Mouse (Mus musculus) 3T3-L1 (cell line): Measurements from ENCODE around the gene Smtn.

Source experiments
- DNase-seq: peaks from one replicate; pipeline ENCODE4 v3.0.0-alpha.2; 2015; ENCODE audit warnings: low read depth, low spot score

Gene Smtn

DNA sequence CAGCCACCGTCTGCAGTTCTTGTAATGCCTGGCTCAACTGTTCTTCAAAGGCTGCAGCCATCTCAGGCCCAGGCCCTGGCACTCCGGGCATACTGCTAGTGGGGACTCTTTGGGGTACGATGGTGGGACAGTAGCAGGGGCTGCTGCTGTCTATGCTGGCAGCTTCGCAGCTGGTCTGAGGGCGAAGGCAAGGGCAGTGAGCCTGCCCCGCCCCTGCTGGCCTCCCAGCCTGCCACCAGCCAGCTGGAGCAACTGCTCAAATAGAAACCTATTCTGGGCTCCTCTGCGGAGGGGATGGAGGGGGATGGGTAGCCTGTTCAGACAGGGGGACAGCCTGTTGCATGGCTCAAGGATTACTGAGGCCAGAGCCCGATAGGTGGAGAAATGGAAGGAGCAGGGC, 12.6 kb downstream of the Smtn start:
- DNase-seq: no peak

DNA sequence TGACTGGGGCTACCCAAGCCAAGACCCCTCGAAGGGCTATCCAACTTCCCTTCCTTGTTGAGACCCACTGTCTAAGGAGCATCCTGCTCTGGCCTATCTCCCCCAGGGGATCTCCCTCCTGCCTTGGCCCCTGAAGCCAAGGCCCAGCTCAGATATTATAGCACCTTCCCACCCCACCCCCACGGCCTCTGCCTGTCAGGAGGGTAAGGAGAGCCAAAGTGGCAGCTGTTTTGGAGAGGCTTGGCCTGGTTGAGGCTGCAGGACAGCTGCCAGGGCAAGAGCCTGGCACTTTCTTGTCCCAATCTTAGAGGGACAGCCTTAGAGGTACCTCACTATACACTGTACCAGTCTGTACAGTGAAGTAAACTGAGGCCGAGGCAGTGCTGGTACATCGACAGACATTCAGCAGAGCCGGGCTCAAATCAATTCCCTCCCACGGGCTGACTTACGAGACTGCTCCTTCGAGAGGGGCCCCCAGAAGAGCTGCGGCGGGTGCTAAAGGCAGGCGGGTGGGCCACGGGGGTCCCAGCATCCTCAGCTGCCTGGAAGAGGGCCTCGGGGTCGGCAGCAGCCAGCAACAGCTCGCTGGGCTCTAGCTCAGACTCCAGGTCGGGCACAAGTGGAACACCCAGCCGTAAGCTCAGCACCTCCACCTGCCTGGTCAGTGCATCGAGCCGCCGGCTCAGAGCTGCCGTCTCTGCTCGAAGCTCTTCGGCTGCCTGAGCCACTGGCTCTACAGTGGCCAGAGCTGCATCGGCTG, 13.3 kb downstream of the Smtn start:
- no peak for DNase-seq

DNA sequence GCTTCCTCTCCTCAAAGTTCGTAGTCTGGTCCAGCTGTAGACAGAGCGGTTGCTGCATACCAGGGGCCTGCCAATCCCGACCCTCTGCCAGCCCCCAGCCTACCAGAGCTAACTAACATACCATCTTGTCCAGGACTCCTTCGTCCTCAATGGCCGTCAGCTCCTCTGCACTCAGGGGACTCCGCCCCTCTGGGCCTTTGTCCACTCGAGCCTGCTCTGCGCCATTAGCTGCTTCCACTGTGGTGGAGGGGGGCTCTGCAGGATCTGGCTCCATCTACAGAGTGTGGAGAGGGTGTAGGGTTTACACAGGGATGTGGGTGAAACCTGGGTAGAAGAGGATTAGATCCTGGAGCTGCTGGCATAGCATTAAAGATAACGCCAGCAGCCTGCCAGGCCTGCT, 14.2 kb downstream of the Smtn start:
- no peak for DNase-seq

DNA sequence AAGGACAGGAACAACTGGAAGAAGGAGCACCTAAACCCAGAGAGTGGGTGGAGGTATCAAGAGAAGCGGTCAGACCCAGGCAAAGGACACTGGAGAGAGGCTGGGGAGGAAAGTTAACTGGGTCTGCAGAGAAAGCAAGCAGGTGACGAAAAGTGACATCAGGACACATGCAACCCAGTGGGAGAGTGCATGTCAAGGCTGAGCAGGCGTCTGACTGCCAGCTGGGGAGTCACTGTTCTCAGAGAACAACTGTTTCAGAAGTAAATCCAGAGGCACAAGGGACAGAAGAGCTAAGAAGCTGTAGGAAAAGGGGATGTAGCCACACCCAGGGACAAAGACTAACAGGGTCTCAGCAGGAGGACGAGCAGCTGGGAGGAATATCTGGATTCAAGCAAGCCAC, 14.9 kb downstream of the Smtn start:
- DNase-seq: no peak

DNA sequence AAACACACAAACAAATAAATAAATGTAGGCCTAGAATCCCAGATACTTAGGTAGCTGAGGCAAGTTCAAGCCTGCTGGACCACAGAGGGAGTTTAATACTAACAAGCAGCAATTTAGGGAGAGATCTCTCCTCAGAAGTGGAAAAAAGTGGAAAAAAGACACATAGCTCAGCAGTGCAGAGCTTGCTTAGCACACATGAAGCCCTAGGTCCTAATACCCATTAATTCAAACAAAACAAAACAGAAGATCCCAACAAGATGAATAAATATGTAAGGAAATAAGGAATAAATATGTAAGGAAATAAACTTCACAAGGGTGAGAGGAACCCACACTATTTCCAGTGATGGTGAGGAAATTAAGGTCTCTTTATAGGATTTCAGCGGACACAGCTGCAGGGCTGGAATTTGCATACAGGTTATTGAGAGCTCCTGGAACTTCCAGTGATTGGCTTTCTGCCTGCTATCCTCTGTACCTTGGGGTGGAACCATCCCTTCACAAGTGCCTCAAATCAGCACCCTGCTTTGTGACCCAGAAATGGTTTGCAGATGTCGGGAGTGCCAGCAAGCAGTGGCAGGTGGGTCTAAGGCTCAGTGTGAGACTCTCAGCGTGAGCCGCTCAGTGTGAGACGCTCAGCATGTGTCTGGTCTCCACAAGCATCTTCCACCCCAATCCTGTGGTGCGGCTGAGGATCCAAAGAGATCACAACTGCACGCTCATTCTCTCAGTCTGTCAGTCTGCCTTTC, 16.4 kb downstream of the Smtn start:
- no peak for DNase-seq

DNA sequence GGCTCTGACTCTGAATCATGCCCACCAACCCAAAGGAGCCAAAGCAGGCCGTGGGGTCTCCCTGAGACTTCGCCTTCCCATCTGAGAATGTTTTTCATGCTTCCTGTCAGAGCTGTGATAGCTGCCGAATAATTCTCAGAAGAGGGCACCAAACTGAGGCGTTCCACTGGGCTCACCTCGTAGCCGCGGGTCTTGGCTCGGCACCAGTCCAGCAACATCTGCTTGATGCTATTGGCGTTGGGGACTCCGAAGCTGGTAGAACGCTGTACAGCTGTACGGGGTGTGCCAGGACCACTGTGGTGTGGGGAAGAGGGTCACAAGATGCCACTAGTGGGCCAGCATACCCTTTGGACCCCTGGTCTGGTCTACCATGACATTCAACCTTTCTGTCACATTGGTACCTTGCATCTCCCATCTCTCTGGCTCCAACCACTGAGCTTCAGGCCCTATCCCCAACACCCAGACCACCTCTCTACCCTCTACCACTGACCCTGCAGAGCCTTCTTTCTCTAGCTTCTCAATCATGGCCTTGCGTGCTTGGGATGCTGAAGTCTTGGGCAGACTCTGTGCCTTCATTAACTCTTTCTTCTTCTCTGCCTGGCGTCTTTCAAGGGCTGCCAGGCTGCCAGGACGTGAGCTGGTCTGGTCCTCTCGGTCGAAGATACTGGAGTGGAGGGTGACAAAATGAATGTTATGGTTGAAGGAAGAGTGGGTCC, 18.0 kb downstream of the Smtn start:
- no peak for DNase-seq

DNA sequence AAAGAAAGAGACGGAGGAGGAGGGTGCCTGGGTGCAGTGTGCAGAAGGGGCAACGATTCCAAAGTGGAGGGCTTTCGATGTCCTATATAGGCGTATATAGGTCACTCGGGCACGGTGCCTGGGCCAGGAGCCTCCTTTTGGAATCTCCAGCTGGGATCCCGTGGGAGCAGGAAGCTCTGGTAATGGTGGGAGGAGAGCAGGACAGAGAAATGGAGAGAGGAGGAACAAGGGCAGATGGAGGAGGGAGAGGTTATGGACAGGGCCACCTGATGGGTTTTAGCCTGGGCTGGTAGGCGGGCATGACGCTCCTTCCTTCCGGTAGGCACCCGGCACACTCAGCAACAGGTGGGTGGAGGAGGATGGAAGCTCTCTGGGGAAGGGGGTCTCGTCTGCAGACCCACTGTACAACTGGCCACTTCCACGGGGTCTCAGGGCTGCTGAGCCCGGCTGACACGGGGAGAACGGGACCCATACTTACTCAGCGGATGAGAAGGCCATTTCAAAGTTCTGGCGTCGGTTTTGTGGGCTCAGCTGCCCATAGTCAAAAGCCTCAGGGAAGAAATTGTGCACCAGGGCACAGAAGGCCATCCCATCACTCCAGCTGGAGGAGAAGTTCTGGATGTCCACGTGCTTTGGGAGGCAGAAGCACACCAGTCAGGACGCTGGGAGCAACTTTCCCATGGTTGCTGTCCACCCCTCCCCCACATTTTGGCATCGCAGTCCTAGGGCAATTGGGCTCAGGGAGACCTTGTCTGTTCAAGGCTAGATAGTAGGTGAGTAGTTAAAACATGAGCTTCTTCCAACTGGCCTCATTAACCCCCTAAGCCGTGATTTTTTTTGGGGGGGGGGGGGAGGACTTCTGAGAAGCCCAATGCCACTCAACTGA, 18.8 kb downstream of the Smtn start:
- no peak for DNase-seq

DNA sequence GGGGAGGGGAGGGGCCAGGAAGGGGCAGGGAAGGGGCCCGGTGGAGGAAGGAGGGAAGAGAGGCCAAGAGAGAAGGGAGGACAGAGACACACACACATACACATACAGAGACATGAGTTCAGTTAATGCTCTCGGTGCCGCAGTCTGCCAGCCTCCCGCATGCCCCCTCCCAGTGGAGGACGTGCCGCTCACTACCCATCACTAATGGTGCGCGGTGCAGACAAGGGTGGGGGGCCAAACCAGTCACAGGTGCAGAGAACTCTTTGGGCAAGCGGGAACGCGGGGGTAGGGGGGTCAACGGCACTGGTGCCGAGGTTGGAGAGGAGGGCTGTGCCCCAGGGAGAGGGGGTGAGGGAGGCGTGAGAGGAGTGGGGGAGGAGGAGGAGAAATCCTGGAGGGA, 19.5 kb downstream of the Smtn start:
- no peak for DNase-seq

DNA sequence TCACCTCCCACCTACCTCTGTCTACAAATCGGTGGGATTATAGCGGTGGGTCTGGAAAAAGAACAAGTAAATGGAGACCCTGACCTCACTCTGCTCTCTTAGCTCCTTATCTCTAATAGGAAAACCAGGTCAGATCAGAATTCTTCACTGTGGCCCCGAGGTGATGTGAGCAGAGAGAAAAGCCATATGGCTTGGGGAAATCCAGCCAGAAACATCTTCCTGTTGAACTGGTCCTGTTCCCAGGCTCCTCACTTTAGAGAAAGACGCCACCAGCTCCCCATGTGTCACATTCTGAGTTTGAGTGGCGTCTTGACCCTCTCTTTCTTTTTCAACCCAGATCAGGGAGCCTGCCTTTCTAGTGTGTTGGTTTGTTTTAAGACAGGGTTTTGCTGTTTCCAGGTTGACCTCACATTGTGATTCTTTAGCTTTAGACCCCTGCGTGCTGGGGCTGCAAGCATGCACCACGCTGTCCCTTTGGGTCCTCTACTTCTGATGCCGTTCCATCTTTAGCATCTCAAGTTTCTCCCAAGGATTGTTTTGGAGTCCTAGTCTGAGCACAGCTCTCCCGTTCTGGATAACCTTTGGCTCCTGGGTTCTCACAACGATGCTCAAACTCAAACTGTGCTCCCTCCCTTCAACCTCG, 20.5 kb downstream of the Smtn start:
- no peak for DNase-seq

DNA sequence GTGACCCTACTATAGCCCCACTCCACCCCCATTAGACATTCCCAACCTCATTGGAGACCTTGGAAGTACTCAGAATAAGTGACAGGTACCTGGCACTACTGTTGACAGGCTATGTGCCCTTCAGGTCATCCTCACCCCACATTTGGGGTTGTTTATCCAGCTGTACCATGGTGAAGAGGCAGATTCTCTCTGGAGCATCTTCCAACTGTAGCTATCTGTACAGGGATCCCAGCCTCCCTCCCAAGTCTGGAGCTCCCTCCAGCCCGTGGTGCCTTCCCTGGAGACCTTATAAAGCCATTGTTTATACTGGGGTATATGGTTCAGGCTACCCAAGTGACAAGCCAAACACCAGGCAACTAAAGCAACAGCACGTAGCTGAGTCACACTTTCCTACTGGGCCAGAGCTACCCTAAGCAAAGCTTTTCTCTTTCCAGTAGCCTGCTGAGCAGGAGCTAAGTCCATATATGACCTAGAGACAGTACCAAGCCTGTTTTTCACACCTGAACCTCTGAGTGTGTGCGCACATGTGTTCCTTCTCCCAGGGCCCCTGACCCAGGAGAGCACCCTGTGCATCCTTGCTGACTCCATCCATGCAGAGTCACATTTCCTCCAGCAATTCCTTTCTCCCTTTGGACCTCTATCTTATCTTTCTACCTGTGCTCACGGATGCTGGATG, 21.2 kb downstream of the Smtn start:
- no peak for DNase-seq

DNA sequence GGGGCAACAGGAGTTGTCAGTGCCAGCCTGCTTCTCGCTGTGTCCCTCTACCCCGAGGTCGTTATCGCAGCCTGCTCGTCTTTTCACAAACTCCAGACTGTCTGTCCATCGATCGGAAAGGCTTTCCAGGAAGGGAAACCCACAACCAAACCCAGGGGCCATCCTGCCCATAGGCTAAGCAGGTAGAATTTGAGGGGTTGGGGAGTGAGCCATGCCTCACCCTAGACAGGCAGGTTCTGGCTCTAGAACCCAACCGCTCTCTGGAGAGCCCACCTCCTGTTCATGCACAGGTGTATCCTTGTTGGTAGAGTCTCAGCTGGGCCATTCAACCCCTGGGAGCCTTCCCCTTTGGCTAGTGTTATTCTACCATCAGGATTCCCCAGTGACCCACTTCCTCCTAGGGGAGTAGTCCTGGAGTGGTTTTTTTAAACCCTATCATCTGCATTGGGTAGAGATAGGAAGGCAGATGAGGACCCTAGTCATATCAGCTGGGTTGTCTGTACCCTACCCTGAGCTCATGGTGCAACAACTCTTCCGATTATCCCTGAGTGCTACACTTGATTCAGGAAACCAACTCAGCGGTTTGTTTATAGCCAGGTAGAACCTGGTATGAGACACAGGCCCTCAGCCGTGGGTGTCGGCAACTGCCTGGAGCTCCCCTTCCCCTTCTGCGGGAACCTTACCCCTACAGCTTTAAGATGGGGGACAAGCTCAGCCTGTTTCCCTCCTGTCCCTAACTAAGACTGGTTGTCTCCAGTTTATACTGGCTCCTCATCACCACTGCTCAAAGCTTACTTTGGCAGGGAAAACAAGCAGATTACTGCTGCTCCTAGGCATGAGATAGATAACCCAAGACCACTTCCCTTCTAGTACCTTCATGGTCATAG, 22.3 kb downstream of the Smtn start:
- DNase-seq: no peak

DNA sequence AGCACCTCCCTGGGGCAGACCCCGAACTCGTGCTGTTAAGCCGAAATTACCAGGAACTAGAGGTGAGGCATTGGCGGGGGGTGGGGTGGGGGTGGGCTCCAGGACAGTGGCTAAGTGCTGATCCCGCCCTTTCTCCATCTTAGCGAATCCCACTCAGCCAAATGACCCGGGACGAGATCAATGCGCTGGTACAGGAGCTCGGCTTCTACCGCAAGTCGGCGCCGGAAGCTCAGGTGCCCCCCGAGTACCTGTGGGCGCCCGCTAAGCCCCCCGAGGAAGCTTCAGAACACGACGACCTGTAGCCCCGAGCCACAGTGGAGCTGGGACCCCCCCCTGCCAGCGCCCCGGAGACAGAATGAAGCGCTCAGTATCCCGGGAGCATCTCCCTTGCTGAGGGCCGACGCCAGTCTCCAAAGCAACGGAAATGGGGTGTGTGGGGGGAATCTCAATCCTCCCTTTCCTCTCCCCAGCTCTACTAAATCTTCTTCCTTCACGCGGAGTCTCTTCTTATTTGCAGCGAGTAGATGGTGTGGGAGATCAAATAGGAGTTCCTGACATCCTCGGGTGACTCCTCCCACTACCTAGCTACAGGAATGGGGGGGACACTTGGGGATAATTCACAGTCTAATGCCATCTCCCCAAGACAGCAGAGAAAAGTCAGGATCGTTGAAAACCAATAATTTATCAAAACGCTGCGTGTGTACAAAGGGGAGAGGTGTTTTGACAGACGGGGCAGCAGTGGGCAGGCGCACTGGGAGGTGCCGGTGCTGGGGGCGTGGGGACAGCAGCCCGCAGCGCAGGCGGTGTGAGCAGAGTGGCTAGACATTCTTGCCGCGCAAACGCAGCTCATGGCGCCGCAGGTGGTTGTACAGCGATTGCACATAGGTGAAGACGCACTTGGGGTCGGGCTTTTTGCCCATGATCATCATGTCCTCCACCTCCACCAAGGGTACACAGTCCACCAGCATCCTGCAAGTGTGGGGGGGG, 23.3 kb downstream of the Smtn start:
- no peak for DNase-seq

DNA sequence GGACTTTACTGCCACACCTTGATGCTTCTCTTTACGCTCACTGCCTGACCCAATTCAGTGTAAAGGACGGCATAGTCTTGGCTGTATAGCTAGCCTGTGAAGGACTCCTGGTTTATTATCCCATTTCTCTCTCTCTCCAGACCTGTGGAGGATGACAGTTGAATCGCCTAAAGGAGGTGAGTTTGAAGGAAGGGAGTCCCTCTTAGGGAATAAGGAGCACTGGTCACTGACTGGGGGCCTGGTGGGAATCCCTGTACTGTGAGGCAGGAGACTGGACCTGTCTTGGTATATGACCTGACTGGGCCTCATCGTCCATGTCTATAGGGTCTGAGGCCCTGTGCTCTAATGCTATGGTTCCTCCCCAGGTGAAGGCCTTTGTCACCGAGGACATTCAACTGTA, 24.3 kb downstream of the Smtn start:
- DNase-seq: no peak

DNA sequence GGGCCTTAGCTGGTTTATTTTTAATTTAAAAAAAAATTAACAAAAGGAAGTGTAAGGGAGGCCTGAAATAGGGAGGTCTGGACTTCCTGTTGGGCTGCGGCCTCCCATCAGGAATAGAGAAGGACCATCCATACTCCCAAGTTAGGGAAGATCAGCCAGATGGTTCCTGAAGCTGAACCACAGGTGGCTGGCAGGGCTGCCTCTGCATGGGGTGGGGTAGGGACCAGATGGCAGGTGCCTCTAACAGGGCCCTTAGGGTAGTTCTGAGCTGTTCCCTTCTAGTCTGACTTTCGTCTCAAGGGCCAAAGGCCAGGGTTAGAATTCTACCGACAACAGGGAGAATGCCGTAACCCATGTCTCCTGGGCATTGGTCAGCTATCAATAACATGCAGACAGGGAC, 24.8 kb downstream of the Smtn start:
- no peak for DNase-seq

DNA sequence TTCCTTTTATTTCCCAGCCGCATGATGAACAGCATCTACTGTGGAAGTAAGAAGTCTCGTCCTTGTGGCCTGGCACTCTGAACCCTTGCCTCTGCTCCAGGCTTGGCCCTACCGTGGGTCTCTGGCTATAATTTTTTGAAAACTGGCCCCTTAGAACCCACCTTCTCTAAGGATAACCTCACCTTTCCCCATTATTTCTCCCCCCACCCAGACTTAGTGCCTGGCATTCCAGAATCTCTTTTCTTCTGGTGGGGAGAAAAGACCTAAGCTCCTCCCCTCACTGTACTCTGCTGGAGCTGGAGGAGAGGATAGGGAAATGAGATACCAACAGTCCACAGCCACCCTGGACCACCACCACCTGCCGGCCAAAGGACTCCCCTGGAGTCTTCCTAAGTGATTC, 25.2 kb downstream of the Smtn start:
- peak; percentile 46 for DNase-seq

DNA sequence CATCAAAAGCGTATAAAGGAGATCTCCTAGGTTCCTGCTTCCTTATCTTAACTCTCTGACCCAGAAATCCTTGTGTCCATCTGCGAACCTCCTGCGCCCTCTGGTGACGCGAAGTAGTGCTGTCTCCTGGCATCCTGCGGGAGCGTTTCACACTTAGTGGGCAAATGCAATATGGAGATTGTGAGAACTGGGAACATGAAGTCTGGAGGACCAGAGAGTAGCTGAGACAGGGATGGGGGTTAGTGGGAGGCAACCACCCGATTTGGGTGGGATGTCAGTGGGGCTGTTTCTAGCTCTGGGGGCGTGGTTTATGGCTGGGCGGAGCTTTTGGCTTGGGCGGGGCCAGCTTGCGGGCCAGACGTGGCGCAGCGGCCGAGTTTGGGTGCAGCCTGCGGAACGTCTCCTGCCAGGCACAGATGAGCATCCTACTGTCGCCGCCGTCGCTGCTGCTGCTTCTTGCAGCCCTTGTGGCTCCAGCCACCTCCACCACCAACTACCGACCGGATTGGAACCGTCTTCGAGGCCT, 25.8 kb downstream of the Smtn start, which contains the start of gene Selenom:
Selenom (plus strand) TSS at position 156 of the 526 bp plus-strand sequence.
- DNase-seq: peak; percentile 92

DNA sequence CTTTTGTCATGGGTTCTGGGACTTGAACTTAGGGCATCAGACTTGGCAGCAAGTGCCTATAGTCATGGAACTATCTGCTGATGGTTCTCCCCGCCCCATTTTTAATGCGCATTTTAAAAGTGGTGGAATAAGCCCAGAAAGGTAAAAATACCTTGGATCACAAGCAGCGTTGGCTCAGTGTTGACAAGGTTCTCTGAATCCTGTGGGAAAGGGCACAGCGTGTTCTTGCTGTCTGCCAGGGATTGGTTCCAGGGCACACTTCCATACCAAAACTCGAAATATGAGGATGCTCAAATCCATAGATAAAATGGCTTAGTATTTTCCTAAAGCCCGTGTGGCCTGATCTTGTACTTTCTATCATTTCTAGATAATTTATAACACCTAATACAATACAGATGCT, 27.1 kb downstream of the Smtn start:
- no peak for DNase-seq

DNA sequence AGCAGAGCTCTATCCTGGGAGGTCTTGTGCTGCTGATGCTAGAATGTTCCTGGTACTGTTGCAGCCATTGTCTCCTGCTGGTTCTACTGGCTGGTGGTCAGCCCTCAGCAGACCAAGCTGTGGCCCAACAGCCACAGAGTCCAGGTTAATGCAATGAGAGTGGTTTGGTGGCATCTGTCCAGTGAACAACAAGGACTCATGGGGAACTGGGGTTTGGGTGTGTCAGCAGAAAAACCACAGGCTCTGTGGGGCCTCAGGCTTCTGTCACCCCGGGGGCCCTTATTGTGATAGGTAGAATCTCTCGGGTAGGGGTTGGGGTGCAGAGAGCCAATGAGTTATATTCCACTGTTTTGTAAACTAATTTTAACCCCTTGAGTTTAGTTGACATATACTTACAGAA, 30.1 kb downstream of the Smtn start:
- DNase-seq: no peak
